Mouse (Mus musculus) forebrain, embryonic 11.5 days (tissue): ENCODE results near the gene Tcf7. TPM values are rescaled to one million over a fixed set of nuclear protein-coding genes. Genes with fewer than 3 reads are reported as not detected.
"Not testable (repeated sequence)": the region's sequence is repeated elsewhere in the genome, so short reads cannot be mapped to it uniquely, and the experiment has no call there.

ENCODE experiments used
- ATAC-seq: fragments of 200-750 bp; cut with Nextera tagmentation; replicated peaks from 2 replicates; pipeline ENCODE4 v1.8.0; 2017; ENCODE audit warnings: moderate TSS enrichment; ENCODE audit not compliant: low FRiP score
- DNase-seq: peaks from one replicate; pipeline ENCODE4 v3.0.0-alpha.2; 2017; ENCODE audit warnings: low spot score
- H3K27ac ChIP-seq: fragments of 300-500 bp; sonication (generic); 2 replicates; pipeline ENCODE4 v1.5.1; 2014; ENCODE audit warnings: low read depth, low read length
- H3K27me3 ChIP-seq: fragments of 300-500 bp; sonication (generic); 2 replicates; pipeline ENCODE4 v1.6.1; 2014; ENCODE audit warnings: mild to moderate bottlenecking, low read length, mixed read lengths; ENCODE audit not compliant: control insufficient read depth, insufficient read depth
- H3K36me3 ChIP-seq: fragments of 300-500 bp; sonication (generic); 2 replicates; pipeline ENCODE4 v1.6.1; 2014; ENCODE audit warnings: mild to moderate bottlenecking, low read length, moderate library complexity, mixed read lengths; ENCODE audit not compliant: control insufficient read depth, insufficient read depth
- H3K4me1 ChIP-seq: fragments of 300-500 bp; sonication (generic); replicated peaks from 2 replicates; pipeline ENCODE4 v1.6.1; 2014; ENCODE audit warnings: low read length, mixed read lengths; ENCODE audit not compliant: control insufficient read depth, insufficient read depth
- H3K4me2 ChIP-seq: fragments of 300-500 bp; sonication (generic); 2 replicates; pipeline ENCODE4 v1.6.1; 2014; ENCODE audit warnings: low read depth, mild to moderate bottlenecking, low read length, moderate library complexity, mixed read lengths; ENCODE audit not compliant: severe bottlenecking
- H3K4me3 ChIP-seq: fragments of 300-500 bp; sonication (generic); 2 replicates; pipeline ENCODE4 v1.5.1; 2014; ENCODE audit warnings: low read depth, low read length
- H3K9ac ChIP-seq: fragments of 300-500 bp; sonication (generic); 2 replicates; pipeline ENCODE4 v1.6.1; 2014; ENCODE audit warnings: low read length
- H3K9me3 ChIP-seq: fragments of 300-500 bp; sonication (generic); 2 replicates; pipeline ENCODE4 v1.6.1; 2016; ENCODE audit warnings: low read length, mixed read lengths; ENCODE audit not compliant: control insufficient read depth
- WGBS: fragments of 180-500 bp; shearing (Covaris S2); extraction: QIAGEN DNeasy Blood & Tissue Kit; methylation state at CpG from one replicate; pipeline ENCODE4 v1.1.7; 2014; 5-methylcytosine and 5-hydroxymethylcytosine counted together
- polyA plus RNA-seq: library from polyadenylated mRNA; unstranded; fragments of >200 nt; fragmentation: Nextera tagmentation; extraction: Ambion mirVana; gene quantifications from 2 replicates; pipeline ENCODE4 v1.2.1, GENCODE M21; 2014

Gene Tcf7
- polyA plus RNA-seq, 1 experiment from 2014 or later = 9.6 TPM

GRCm38 (mm10) chr11:52230694-52231093, 52.1 kb downstream of the Tcf7 start:
- Histone ChIP-seq H3K9me3 (no peaks in the 10 kb centered on the region), H3K36me3 (no peaks in the 10 kb centered on the region), H3K4me2 (peak overlapping the region; percentile 90; the same call in 1 of the 2 replicates), H3K9ac (peak overlapping the region; percentile 99; the same call in 1 of the 2 replicates), H3K4me3 (no peak overlapping the region), H3K4me1 (0 out of 2 replicates have a peak, but pooled peaks cover 2% of the 10 kb centered on the region), H3K27ac (no peak overlapping the region), H3K27me3 (no peaks in the 10 kb centered on the region)
- no peak for DNase-seq
- WGBS = 63% methylated on average over 5 of the region's 5 CpGs
- no peak for ATAC-seq

GRCm38 (mm10) chr11:52228722-52229448, 53.9 kb downstream of the Tcf7 start:
- Histone ChIP-seq H3K9ac (no peak overlapping the region), H3K9me3 (no peaks in the 10 kb centered on the region), H3K27me3 (no peaks in the 10 kb centered on the region), H3K4me2 (no peak overlapping the region), H3K4me3 (no peak overlapping the region), H3K4me1 (no peaks in the 10 kb centered on the region), H3K27ac (no peak overlapping the region), H3K36me3 (no peaks in the 10 kb centered on the region)
- DNase-seq (no peak), ATAC-seq (no peak)
- WGBS = 84% methylated on average over 7 of the region's 7 CpGs

- ATAC-seq (no peak), DNase-seq (no peak)
- WGBS = 82% methylated on average over 13 of the region's 13 CpGs
- Histone ChIP-seq H3K27ac (no peak overlapping the region), H3K4me1 (no peaks in the 10 kb centered on the region), H3K9ac (no peak overlapping the region), H3K4me2 (no peak overlapping the region), H3K9me3 (no peaks in the 10 kb centered on the region), H3K36me3 (no peaks in the 10 kb centered on the region), H3K4me3 (no peak overlapping the region), H3K27me3 (no peaks in the 10 kb centered on the region)
Observed at GRCm38 (mm10) chr11:52227466-52228226, 55.2 kb downstream of the Tcf7 start.

GRCm38 (mm10) chr11:52227053-52227452, 55.8 kb downstream of the Tcf7 start:
- Histone ChIP-seq H3K4me1 (no peaks in the 10 kb centered on the region), H3K27me3 (no peaks in the 10 kb centered on the region), H3K36me3 (no peaks in the 10 kb centered on the region), H3K4me3 (no peak overlapping the region), H3K27ac (no peak overlapping the region), H3K4me2 (no peak overlapping the region), H3K9me3 (no peaks in the 10 kb centered on the region), H3K9ac (no peak overlapping the region)
- DNase-seq (no peak), ATAC-seq (no peak)
- WGBS = 79% methylated on average over 3 of the region's 3 CpGs

GRCm38 (mm10) chr11:52225986-52226599, 56.7 kb downstream of the Tcf7 start:
- no peak for ATAC-seq
- Histone ChIP-seq H3K9me3 (no peaks in the 10 kb centered on the region), H3K27ac (no peak overlapping the region), H3K4me2 (no peak overlapping the region), H3K9ac (no peak overlapping the region), H3K27me3 (no peaks in the 10 kb centered on the region), H3K36me3 (no peaks in the 10 kb centered on the region), H3K4me3 (no peak overlapping the region), H3K4me1 (no peaks in the 10 kb centered on the region)
- no peak for DNase-seq
- 70% methylated on average over 3 of the region's 3 CpGs for WGBS

GRCm38 (mm10) chr11:52223968-52224682, 58.7 kb downstream of the Tcf7 start:
- Histone ChIP-seq H3K4me3 (no peak overlapping the region), H3K9me3 (no peaks in the 10 kb centered on the region), H3K36me3 (no peaks in the 10 kb centered on the region), H3K27me3 (no peaks in the 10 kb centered on the region), H3K4me2 (no peak overlapping the region), H3K27ac (no peak overlapping the region), H3K9ac (no peak overlapping the region), H3K4me1 (no peaks in the 10 kb centered on the region)
- DNase-seq (no peak), ATAC-seq (no peak)
- 18% methylated on average over 19 of the region's 19 CpGs for WGBS

- Histone ChIP-seq H3K27ac (no peak overlapping the region), H3K9me3 (no peaks in the 10 kb centered on the region), H3K4me3 (no peak overlapping the region), H3K4me2 (no peak overlapping the region), H3K27me3 (no peaks in the 10 kb centered on the region), H3K4me1 (no peaks in the 10 kb centered on the region), H3K36me3 (no peaks in the 10 kb centered on the region), H3K9ac (no peak overlapping the region)
- WGBS = 80% methylated on average over 6 of the region's 6 CpGs
- DNase-seq (no peak), ATAC-seq (no peak)
Observed at GRCm38 (mm10) chr11:52222891-52223290, 59.9 kb downstream of the Tcf7 start.

GRCm38 (mm10) chr11:52221921-52222320, 60.9 kb downstream of the Tcf7 start:
- H3K9me3 ChIP-seq, ATAC-seq: not testable (repeated sequence)
- WGBS = 92% methylated on average over 6 of the region's 6 CpGs

More at GRCm38 (mm10) chr11:52221921-52222320, 60.9 kb downstream of the Tcf7 start:
- not testable (repeated sequence) for H3K4me3 ChIP-seq, DNase-seq, H3K4me1 ChIP-seq, H3K27ac ChIP-seq, H3K4me2 ChIP-seq, H3K27me3 ChIP-seq, H3K9ac ChIP-seq, H3K36me3 ChIP-seq
